Mouse (Mus musculus) splenic B cell, adult 2 months (primary cell): ENCODE results near the gene Stmn1.

Experiments used
- DNase-seq: peaks from one replicate; pipeline ENCODE4 v3.0.0-alpha.2; 2011; ENCODE audit warnings: low read depth, low spot score
- H3K27me3 ChIP-seq: 2 replicates; pipeline ENCODE4 v1.6.1; 2012; ENCODE audit warnings: mild to moderate bottlenecking, low read length, moderate library complexity, mixed read lengths; ENCODE audit not compliant: control insufficient read depth, poor library complexity, insufficient read depth, severe bottlenecking
- H3K36me3 ChIP-seq: 2 replicates; pipeline ENCODE4 v1.6.1; 2012; ENCODE audit warnings: mild to moderate bottlenecking, low read length, moderate library complexity, mixed read lengths; ENCODE audit not compliant: control insufficient read depth, poor library complexity, insufficient read depth, severe bottlenecking

Gene Stmn1

GRCm38 (mm10) chr4:134505303-134505789 is 37.2 kb downstream of the Stmn1 start:
- Histone ChIP-seq H3K27me3 (no peaks in the 10 kb centered on the region), H3K36me3 (no peaks in the 10 kb centered on the region)
- DNase-seq, result no peak

- H3K36me3 ChIP-seq, result no peaks in the 10 kb centered on the region
- no peaks in the 10 kb centered on the region for H3K27me3 ChIP-seq
- DNase-seq, result no peak
These were observed 38.0 kb downstream of the Stmn1 start for GRCm38 (mm10) chr4:134505966-134506594.

GRCm38 (mm10) chr4:134506713-134507112 is 38.6 kb downstream of the Stmn1 start:
- Histone ChIP-seq H3K36me3 (no peaks in the 10 kb centered on the region), H3K27me3 (no peaks in the 10 kb centered on the region)
- no peak for DNase-seq

GRCm38 (mm10) chr4:134510396-134510795 is 42.3 kb downstream of the Stmn1 start:
- Histone ChIP-seq H3K36me3 (no peaks in the 10 kb centered on the region), H3K27me3 (no peaks in the 10 kb centered on the region)
- no peak for DNase-seq

- no peaks in the 10 kb centered on the region for H3K36me3 ChIP-seq
- H3K27me3 ChIP-seq, result no peaks in the 10 kb centered on the region
- peak; percentile 88 for DNase-seq
These were observed 42.8 kb downstream of the Stmn1 start, which contains the start of gene Aunip for GRCm38 (mm10) chr4:134510845-134511411. Gene Aunip (plus strand): TSS chr4:134510999.

- H3K27me3 ChIP-seq, result no peaks in the 10 kb centered on the region
- no peaks in the 10 kb centered on the region for H3K36me3 ChIP-seq
- DNase-seq, result no peak
These were observed 43.6 kb downstream of the Stmn1 start for GRCm38 (mm10) chr4:134511730-134512129.

- Histone ChIP-seq H3K27me3 (no peaks in the 10 kb centered on the region), H3K36me3 (no peaks in the 10 kb centered on the region)
- peak; percentile 41 for DNase-seq
These were observed 44.7 kb downstream of the Stmn1 start for GRCm38 (mm10) chr4:134512798-134513197.

GRCm38 (mm10) chr4:134514309-134514930 is 46.3 kb downstream of the Stmn1 start:
- Histone ChIP-seq H3K36me3 (no peaks in the 10 kb centered on the region), H3K27me3 (no peaks in the 10 kb centered on the region)
- DNase-seq, result no peak

GRCm38 (mm10) chr4:134515614-134516013 is 47.5 kb downstream of the Stmn1 start:
- DNase-seq, result no peak
- no peaks in the 10 kb centered on the region for H3K27me3 ChIP-seq
- no peaks in the 10 kb centered on the region for H3K36me3 ChIP-seq

- DNase-seq, result no peak
- H3K36me3 ChIP-seq, result no peaks in the 10 kb centered on the region
- H3K27me3 ChIP-seq, result no peaks in the 10 kb centered on the region
These were observed 48.9 kb downstream of the Stmn1 start for GRCm38 (mm10) chr4:134516981-134517380.

- H3K27me3 ChIP-seq, result no peaks in the 10 kb centered on the region
- no peak for DNase-seq
- H3K36me3 ChIP-seq, result no peaks in the 10 kb centered on the region
These were observed 49.6 kb downstream of the Stmn1 start for GRCm38 (mm10) chr4:134517719-134518118.

GRCm38 (mm10) chr4:134518541-134518940 is 50.4 kb downstream of the Stmn1 start:
- Histone ChIP-seq H3K27me3 (no peaks in the 10 kb centered on the region), H3K36me3 (no peaks in the 10 kb centered on the region)
- DNase-seq, result no peak

GRCm38 (mm10) chr4:134519281-134519680 is 51.2 kb downstream of the Stmn1 start:
- DNase-seq, result no peak
- Histone ChIP-seq H3K36me3 (no peaks in the 10 kb centered on the region), H3K27me3 (no peaks in the 10 kb centered on the region)
